Mouse (Mus musculus): ENCODE results near the gene Mtif2.

DNA sequence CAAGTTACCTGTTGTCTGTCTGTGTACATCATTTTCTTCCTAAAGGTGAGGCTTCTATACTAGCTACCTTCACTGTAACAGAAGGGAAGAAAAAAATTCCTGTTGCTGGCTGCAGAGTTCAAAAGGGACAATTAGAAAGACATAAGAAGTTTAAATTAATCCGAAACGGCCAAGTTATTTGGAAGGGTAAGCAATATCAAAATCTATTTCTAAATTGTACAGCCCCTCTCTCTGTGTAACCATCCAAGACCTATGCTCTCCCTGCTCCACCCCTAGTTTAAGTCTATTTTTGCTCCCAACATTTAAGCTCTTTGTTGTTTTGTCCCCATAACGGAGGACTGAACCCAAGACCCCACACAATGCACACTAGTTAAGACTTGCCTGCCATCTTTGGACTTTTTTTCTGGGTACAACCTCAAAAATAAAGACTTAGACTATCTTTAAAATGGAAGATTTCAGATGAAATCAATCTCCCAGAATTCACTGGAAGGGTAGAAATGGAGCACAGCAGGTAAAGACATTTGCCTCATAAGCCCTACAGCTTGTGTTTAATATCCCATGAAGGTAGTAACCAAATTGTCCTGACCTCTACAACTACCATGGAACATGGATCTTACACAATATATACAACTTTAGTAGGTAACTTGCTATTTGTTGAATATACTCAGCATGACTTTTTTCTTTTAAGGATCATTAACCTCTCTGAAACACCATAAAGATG, 18.2 kb downstream of the Mtif2 start:
- TF ChIP-seq POLR2A (IDR thresholded peaks at IDR 0.05; ENCODE audit: control insufficient read depth, extremely low read depth, insufficient read depth, low read length, poor library complexity) (no peak), CTCF (IDR thresholded peaks at IDR 0.05; ENCODE audit: borderline replicate concordance, control insufficient read depth, extremely low read depth, insufficient read depth, low read length, poor library complexity) (no peak)

Data from thymus, adult 2 months (tissue).